Mouse (Mus musculus) ES-Bruce4 (cell line): Measurements from ENCODE around the gene Mroh2a. TPM values are rescaled to one million over a fixed set of nuclear protein-coding genes. Genes with fewer than 3 reads are reported as not detected.
A peak's percentile ranks its signal among the peaks of the same experiment; 100 is the strongest.

ENCODE experiments used
- H3K27ac ChIP-seq: 2 replicates; pipeline ENCODE4 v1.5.1; 2012; ENCODE audit warnings: low read length, inconsistent platforms; ENCODE audit not compliant: insufficient read depth
- H3K27me3 ChIP-seq: 2 replicates; pipeline ENCODE4 v1.6.1; 2012; ENCODE audit warnings: mild to moderate bottlenecking, low read length, inconsistent platforms; ENCODE audit not compliant: control insufficient read depth, poor library complexity, insufficient read depth, severe bottlenecking
- H3K36me3 ChIP-seq: 2 replicates; pipeline ENCODE4 v1.6.1; 2012; ENCODE audit warnings: inconsistent platforms, mild to moderate bottlenecking, low read length, moderate library complexity; ENCODE audit not compliant: control insufficient read depth, poor library complexity, insufficient read depth, severe bottlenecking
- H3K4me1 ChIP-seq: one replicate; pipeline ENCODE4 v1.8.1; 2011; ENCODE audit warnings: low read length; ENCODE audit not compliant: control insufficient read depth, insufficient read depth
- H3K4me3 ChIP-seq: 2 replicates; pipeline ENCODE4 v1.5.1; 2011; ENCODE audit warnings: low read depth, mild to moderate bottlenecking, low read length
- H3K9ac ChIP-seq: 2 replicates; pipeline ENCODE4 v1.6.1; 2012; ENCODE audit warnings: low read depth, mild to moderate bottlenecking, inconsistent platforms; ENCODE audit not compliant: poor library complexity, severe bottlenecking
- H3K9me3 ChIP-seq: replicated peaks from 2 replicates; pipeline ENCODE4 v1.6.1; 2012; ENCODE audit warnings: mild to moderate bottlenecking, low read length, inconsistent platforms; ENCODE audit not compliant: control insufficient read depth, poor library complexity, insufficient read depth, severe bottlenecking
- CTCF ChIP-seq: IDR thresholded peaks from one replicate; pipeline ENCODE4 v1.8.1; 2011; ENCODE audit warnings: low read depth, low read length
- EP300 ChIP-seq: IDR thresholded peaks from 2 replicates; pipeline ENCODE4 v1.6.1; 2011; ENCODE audit warnings: low read depth, low read length; ENCODE audit not compliant: insufficient read depth
- POLR2A ChIP-seq: IDR thresholded peaks from one replicate; pipeline ENCODE4 v1.8.1; 2011; ENCODE audit warnings: low read length; ENCODE audit not compliant: insufficient read depth
- polyA plus RNA-seq: library from polyadenylated mRNA; stranded (reverse); fragments of >200 nt; gene quantifications from 2 replicates; pipeline ENCODE4 v1.2.4, GENCODE M21; 2011; ENCODE audit warnings: low read depth; ENCODE audit not compliant: missing spikeins, insufficient read depth, insufficient read length

Gene Mroh2a
- polyA plus RNA-seq, 1 experiment = not detected

- TF ChIP-seq EP300 = no peak
- TF ChIP-seq CTCF = no peak
- TF ChIP-seq POLR2A = no peak
- Histone ChIP-seq H3K9me3 (peaks cover 22% of the 10 kb centered on the region), H3K4me3 (peak overlapping the region; percentile 59), H3K27me3 (no peaks in the 10 kb centered on the region), H3K4me1 (no peaks in the 10 kb centered on the region), H3K9ac (peak overlapping the region; percentile 62), H3K36me3 (peaks cover 36% of the 10 kb centered on the region), H3K27ac (no peak overlapping the region)
These were observed 49.8 kb downstream of the Mroh2a start for GRCm38 (mm10) chr1:88276524-88277097.

- peak within 1 kb of the TSS; percentile 62 for H3K9ac ChIP-seq
- no peak for TF ChIP-seq POLR2A
- TF ChIP-seq EP300 = no peak
- no peak for TF ChIP-seq CTCF
- no peak within 1 kb of the TSS for H3K27ac ChIP-seq
- H3K27me3 ChIP-seq = no peaks in the 10 kb centered on the region
- peak within 1 kb of the TSS; percentile 59 for H3K4me3 ChIP-seq
- H3K9me3 ChIP-seq = peaks cover 18% of the 10 kb centered on the region
- H3K36me3 ChIP-seq = peaks cover 33% of the 10 kb centered on the region
- no peaks in the 10 kb centered on the region for H3K4me1 ChIP-seq
These were observed 50.5 kb downstream of the Mroh2a start, which contains the start of the genes Hjurp and Trpm8 for GRCm38 (mm10) chr1:88277098-88277817. Gene Hjurp (minus strand): TSS chr1:88277633. Gene Trpm8 (plus strand): TSS chr1:88277661.

- Histone ChIP-seq H3K27me3 (no peaks in the 10 kb centered on the region), H3K4me1 (no peaks in the 10 kb centered on the region), H3K36me3 (peaks cover 26% of the 10 kb centered on the region), H3K9ac (no peak overlapping the region), H3K9me3 (peaks cover 18% of the 10 kb centered on the region), H3K27ac (no peak overlapping the region), H3K4me3 (no peak overlapping the region)
- TF ChIP-seq CTCF (no peak), POLR2A (no peak), EP300 (no peak)
These were observed 51.2 kb downstream of the Mroh2a start for GRCm38 (mm10) chr1:88277818-88278511.

- H3K27me3 ChIP-seq = no peaks in the 10 kb centered on the region
- H3K36me3 ChIP-seq = peaks cover 16% of the 10 kb centered on the region
- no peak overlapping the region for H3K9ac ChIP-seq
- peaks cover 16% of the 10 kb centered on the region for H3K9me3 ChIP-seq
- H3K4me3 ChIP-seq = no peak overlapping the region
- H3K4me1 ChIP-seq = no peaks in the 10 kb centered on the region
- H3K27ac ChIP-seq = no peak overlapping the region
- TF ChIP-seq POLR2A (no peak), EP300 (no peak), CTCF (no peak)
These were observed 52.6 kb downstream of the Mroh2a start for GRCm38 (mm10) chr1:88279111-88280005.

- Histone ChIP-seq H3K36me3 (peaks cover 8% of the 10 kb centered on the region), H3K27me3 (no peaks in the 10 kb centered on the region), H3K4me1 (no peaks in the 10 kb centered on the region), H3K9me3 (peaks cover 8% of the 10 kb centered on the region), H3K27ac (no peak overlapping the region), H3K4me3 (no peak overlapping the region), H3K9ac (no peak overlapping the region)
- TF ChIP-seq POLR2A (no peak), CTCF (no peak), EP300 (no peak)
These were observed 53.4 kb downstream of the Mroh2a start for GRCm38 (mm10) chr1:88280006-88280690.
